Mouse (Mus musculus) lung, adult 2 months (tissue): ENCODE results near the gene Rhbdd1.

Experiments
- CTCF ChIP-seq: fragments of 200-500 bp; IDR thresholded peaks from 2 replicates; pipeline ENCODE4 v1.5.1; 2011; ENCODE audit warnings: mild to moderate bottlenecking, low read length, control low read depth; ENCODE audit not compliant: insufficient read depth
- POLR2A ChIP-seq: fragments of 200-500 bp; IDR thresholded peaks from 2 replicates; pipeline ENCODE4 v1.6.1; 2011; ENCODE audit warnings: low read depth, mild to moderate bottlenecking, control low read depth, low read length, borderline replicate concordance; ENCODE audit errors: extremely low read depth

DNA sequence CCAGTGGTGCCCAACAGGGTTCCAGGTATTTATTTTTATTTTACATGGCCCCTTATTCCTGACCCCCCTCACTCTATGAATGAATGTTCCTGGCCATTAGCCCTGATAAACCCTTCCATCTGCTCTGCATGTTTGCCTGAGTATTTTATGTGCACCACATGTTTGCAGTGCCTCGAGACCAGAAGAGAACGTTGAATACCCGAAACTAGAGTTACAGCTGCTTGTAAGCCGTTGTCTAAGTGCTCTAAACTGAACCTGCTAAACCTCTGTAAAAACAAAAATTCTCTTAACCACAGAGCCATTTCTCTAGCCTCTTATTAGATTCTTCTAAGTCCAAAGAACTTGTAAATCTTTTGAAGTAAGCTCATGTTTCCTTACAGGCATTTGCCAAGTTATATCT is 45.0 kb downstream of the Rhbdd1 start:
- no peak for TF ChIP-seq CTCF
- no peak for TF ChIP-seq POLR2A
